Mouse (Mus musculus): ENCODE measurements at regions not wholly inside any gene's neighbourhood (a gene's known extent, or its start where the extent isn't known, plus 50 kb on each side); places are given as distances from the start of the nearest gene placed in this dataset.

DNA sequence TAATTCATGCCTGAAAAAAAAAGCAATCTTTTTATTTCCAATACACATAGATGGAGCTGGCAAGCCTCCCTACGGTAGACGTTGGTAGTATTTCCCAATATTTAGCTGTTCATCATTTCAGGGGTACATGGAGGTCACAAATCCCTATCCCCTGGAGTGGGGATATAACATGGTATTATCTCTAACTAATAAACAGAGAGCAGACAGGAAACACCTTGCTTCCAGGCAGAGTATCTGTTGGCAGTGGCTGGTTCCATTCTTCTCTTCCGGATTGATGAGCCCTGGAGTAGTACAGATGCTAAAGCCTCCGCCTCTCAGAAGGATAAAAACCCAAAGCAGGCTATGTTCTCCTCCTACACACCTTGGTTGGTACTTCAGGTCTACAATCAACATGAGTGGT, 91.9 kb upstream of the Hnrnpa3 start:
- no peaks in the 10 kb centered on the region for H3K27me3 ChIP-seq (replicated peaks)
- 85% methylated on average over 4 of the region's 4 CpGs for WGBS
- no peak overlapping the region for H3K4me2 ChIP-seq (replicated peaks)
- no peak overlapping the region for H3K4me3 ChIP-seq
- no peak overlapping the region for H3K27ac ChIP-seq
- H3K36me3 ChIP-seq, result no peaks in the 10 kb centered on the region
- H3K4me1 ChIP-seq, result no peaks in the 10 kb centered on the region
- H3K9ac ChIP-seq, result no peak overlapping the region
- no peaks in the 10 kb centered on the region for H3K9me3 ChIP-seq
- no peak for ATAC-seq (ENCODE audit: low FRiP score, low read depth)

DNA sequence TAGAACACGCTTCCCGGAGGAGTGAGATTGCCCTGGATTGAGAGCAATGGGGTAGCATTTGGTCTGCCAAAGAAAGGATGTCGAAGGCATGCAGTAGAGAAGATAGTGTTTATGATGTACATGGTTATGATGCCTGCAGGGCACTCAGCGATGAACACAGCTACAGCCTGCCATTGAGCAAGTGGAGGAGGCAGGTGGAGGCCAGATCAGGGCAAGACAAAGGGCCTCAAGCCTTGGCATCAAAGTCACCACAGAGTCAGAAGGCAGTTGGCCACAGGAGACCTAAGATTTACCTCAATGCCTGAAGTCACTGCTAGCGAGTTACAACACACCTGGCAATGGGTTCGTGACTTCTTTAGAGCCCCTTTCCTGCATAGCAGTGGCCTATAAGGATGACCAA, 89.3 kb upstream of the Hnrnpa3 start:
- ATAC-seq (ENCODE audit: low FRiP score, low read depth), result no peak
- no peaks in the 10 kb centered on the region for H3K27me3 ChIP-seq (replicated peaks)
- no peaks in the 10 kb centered on the region for H3K9me3 ChIP-seq
- no peak overlapping the region for H3K9ac ChIP-seq
- H3K36me3 ChIP-seq, result no peaks in the 10 kb centered on the region
- 85% methylated on average over 6 of the region's 6 CpGs for WGBS
- no peak overlapping the region for H3K4me2 ChIP-seq (replicated peaks)
- no peaks in the 10 kb centered on the region for H3K4me1 ChIP-seq
- no peak overlapping the region for H3K4me3 ChIP-seq
- no peak overlapping the region for H3K27ac ChIP-seq

DNA sequence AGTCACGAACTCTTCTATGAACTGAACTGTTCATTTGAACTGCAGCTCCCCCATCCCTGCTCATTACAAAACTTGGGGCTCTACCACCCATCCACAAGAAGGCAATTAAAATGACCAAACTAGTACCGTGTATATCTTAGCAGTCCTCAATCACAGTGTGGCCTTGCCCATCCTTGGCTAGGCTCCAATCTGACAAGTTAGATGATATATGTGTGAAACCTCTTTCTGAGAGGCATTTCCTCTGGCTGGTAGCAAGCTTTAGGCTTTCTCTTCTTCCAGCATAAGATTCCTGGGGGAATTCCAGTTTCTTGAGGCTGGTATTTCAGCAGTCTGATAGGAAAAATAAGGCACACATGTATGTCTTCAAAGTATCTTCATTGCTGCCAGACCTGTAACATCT, 88.8 kb upstream of the Hnrnpa3 start:
- H3K4me1 ChIP-seq, result no peaks in the 10 kb centered on the region
- H3K4me3 ChIP-seq, result no peak overlapping the region
- H3K27me3 ChIP-seq (replicated peaks), result no peaks in the 10 kb centered on the region
- no peak overlapping the region for H3K27ac ChIP-seq
- no peaks in the 10 kb centered on the region for H3K36me3 ChIP-seq
- ATAC-seq (ENCODE audit: low FRiP score, low read depth), result no peak
- H3K4me2 ChIP-seq (replicated peaks), result no peak overlapping the region
- H3K9ac ChIP-seq, result no peak overlapping the region
- H3K9me3 ChIP-seq, result no peaks in the 10 kb centered on the region
- WGBS, result 75% methylated on average over 2 of the region's 2 CpGs

DNA sequence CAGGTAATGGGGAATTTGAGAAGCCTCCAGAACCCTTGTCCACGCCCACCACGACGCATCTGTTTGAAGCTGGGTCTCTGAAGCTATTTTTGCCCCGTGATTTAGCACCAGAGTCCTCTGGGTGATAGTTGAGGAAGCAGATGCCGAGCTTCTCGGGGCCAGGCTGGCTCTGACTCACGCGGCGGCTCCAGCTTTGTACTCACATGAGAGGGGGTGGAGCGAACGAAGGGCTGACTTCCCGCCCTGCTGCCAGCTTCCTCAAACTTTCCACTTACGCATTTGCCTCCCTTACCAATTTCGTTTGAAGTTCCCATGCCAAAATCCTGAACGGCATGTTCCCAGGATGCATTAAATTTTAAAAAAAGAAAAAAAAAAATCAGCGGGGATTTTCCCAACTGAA, 74.1 kb upstream of the Hnrnpa3 start:
- ATAC-seq (ENCODE audit: low FRiP score, low read depth), result 0 out of 2 replicates have a peak, but pooled peaks have one; percentile 44
- H3K4me3 ChIP-seq, result peak overlapping the region; percentile 11; the same call in 1 of the 2 replicates
- H3K4me2 ChIP-seq (replicated peaks), result peak overlapping the region; percentile 59
- WGBS, result 2% methylated on average over 16 of the region's 16 CpGs
- no peak overlapping the region; the same call in 1 of the 2 replicates for H3K9ac ChIP-seq
- no peaks in the 10 kb centered on the region for H3K36me3 ChIP-seq
- H3K4me1 ChIP-seq, result peaks cover 7% of the 10 kb centered on the region
- no peaks in the 10 kb centered on the region for H3K27me3 ChIP-seq (replicated peaks)
- no peaks in the 10 kb centered on the region for H3K9me3 ChIP-seq
- no peak overlapping the region for H3K27ac ChIP-seq

DNA sequence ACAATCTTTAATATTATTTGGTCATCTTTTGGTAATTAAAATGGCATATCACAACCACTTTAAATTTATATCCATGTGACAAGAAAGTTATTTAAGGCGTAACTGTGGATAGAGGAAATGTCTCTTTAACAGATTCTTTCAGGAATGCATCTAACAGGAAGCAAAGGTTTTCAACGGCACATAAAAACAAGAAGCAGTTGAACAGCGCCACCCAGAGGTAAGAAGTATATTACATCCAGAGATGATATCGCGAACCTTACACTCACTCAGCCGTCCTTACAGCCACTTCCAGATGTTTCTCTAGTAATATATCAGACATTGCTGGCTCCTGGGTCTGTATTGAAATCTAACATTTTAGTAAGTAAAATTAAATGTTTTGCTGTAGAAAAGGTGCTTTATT, 70.5 kb upstream of the Hnrnpa3 start:
- H3K27me3 ChIP-seq (replicated peaks), result no peaks in the 10 kb centered on the region
- no peaks in the 10 kb centered on the region for H3K36me3 ChIP-seq
- H3K27ac ChIP-seq, result no peak overlapping the region
- 2% methylated on average over 6 of the region's 6 CpGs for WGBS
- peaks cover 7% of the 10 kb centered on the region for H3K4me1 ChIP-seq
- no peak overlapping the region for H3K4me3 ChIP-seq
- no peak for ATAC-seq (ENCODE audit: low FRiP score, low read depth)
- no peaks in the 10 kb centered on the region for H3K9me3 ChIP-seq
- H3K4me2 ChIP-seq (replicated peaks), result no peak overlapping the region
- no peak overlapping the region for H3K9ac ChIP-seq

DNA sequence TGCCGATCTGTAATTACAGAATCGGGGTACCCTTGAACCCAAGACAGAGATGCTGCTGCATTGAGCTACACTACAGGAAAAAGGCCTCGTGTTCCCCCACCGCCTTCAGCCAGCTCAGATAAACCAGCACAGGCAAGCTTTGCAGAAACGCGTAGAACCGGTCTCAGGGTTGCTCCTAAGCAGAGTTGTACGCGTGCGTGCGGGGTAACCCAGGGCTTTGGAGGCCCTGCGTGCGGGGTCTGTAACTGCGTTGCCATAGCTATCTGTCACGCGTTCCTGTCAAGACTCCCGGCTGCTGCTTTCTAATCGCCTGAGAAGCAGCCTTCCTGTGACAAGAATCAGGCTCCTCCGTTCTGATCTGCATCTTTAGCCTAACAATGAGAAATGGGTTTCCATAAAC, 69.6 kb upstream of the Hnrnpa3 start:
- H3K36me3 ChIP-seq, result no peaks in the 10 kb centered on the region

DNA sequence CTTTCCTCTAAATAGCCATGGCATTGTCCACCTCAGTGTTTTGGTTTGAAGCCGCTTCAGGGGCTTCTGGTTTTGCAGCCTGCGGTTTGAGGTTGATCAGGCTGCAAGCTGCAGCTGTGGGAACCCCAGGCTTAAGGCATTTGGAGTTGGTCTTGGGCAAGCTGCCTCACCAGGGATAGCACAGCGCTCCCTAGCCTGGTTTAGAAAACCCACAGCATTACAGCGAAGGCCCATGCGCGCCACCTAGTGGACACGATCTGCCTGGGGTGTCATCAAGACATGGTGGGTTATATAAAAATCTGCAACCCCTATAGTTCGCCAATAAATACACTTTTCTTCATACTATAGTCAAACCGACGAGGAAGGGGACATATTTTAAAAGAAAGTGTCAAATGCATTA, 68.9 kb upstream of the Hnrnpa3 start:
- no peaks in the 10 kb centered on the region for H3K36me3 ChIP-seq
- no peak overlapping the region; the same call in 1 of the 2 replicates for H3K9ac ChIP-seq
- peak; percentile 78 for ATAC-seq (ENCODE audit: low FRiP score, low read depth)
- H3K27ac ChIP-seq, result 0 out of 2 replicates have a peak overlapping the region, but pooled peaks have one; percentile 20
- no peaks in the 10 kb centered on the region for H3K9me3 ChIP-seq
- H3K27me3 ChIP-seq (replicated peaks), result no peaks in the 10 kb centered on the region
- WGBS, result 2% methylated on average over 10 of the region's 10 CpGs
- H3K4me1 ChIP-seq, result peaks cover 7% of the 10 kb centered on the region
- H3K4me2 ChIP-seq (replicated peaks), result peak overlapping the region; percentile 54
- no peak overlapping the region for H3K4me3 ChIP-seq

More for the DNA sequence above, 69.6 kb upstream of the Hnrnpa3 start:
- no peak overlapping the region for H3K27ac ChIP-seq
- H3K4me3 ChIP-seq, result no peak overlapping the region
- peak; percentile 72 for ATAC-seq (ENCODE audit: low FRiP score, low read depth)
- peaks cover 7% of the 10 kb centered on the region for H3K4me1 ChIP-seq
- 4% methylated on average over 19 of the region's 19 CpGs for WGBS
- peak overlapping the region; percentile 54 for H3K4me2 ChIP-seq (replicated peaks)
- H3K27me3 ChIP-seq (replicated peaks), result no peaks in the 10 kb centered on the region
- H3K9me3 ChIP-seq, result no peaks in the 10 kb centered on the region
- H3K9ac ChIP-seq, result peak overlapping the region; percentile 21; the same call in 1 of the 2 replicates

DNA sequence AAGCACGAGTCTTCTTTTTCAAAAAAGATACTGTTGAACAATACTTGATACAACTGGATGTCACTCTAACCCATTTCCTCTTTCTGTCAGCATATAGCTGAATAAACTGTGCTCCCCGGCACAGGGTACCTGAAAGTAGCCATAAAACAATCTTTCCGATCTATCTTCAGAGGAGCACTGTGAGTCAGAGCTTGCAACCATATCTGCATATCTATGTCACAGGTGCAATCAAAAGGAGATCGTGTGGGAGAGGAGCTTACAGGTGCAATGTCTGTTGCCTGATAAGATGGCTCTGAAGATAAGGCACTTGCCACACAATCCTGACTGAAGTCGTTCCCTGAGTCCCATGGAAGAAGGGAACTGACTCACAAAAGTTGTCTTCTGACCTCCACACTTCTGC, 58.5 kb upstream of the Hnrnpa3 start:
- Histone ChIP-seq H3K4me1 (no peaks in the 10 kb centered on the region), H3K4me3 (no peak overlapping the region), H3K27me3 (replicated peaks) (no peaks in the 10 kb centered on the region), H3K9me3 (no peaks in the 10 kb centered on the region), H3K36me3 (no peaks in the 10 kb centered on the region), H3K4me2 (replicated peaks) (no peak overlapping the region), H3K27ac (no peak overlapping the region), H3K9ac (no peak overlapping the region)
- WGBS, result 81% methylated on average over 5 of the region's 5 CpGs
- ATAC-seq (ENCODE audit: low FRiP score, low read depth), result no peak

DNA sequence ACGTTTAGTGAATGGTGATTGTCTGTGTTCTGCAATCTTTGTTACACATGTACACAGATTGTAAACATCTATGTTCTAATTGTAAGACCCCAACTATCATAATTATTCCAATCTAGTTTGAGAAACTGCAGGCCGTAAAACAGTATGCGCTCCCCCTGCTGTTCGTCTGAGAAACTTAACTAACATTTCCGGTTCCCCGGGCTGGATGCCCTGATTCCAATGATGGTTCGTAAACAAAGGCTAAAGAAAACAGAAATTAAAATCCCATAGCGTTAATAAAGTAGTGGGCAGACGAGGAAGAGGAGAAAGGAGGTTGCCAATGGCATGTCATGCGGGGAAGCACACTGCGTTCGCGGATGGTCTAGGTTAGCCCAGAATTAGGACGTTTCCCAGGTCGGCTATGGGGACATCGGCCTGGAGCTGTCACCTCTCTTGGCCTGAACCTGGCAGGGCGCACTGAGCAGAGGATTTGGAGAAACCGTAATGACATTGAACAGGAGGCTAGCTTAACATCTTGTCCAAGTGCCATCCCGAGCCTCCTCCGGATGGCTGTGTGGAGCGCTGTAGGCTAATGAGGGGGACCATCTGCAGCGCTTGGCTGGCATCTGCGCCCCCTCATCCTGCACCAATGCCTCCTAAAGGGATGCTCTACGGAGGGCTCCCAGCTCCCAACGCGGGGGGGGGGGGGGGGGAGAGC, 55.7 kb upstream of the Hnrnpa3 start:
- Histone ChIP-seq H3K27ac (no peak overlapping the region), H3K9me3 (no peaks in the 10 kb centered on the region), H3K27me3 (replicated peaks) (no peaks in the 10 kb centered on the region), H3K4me2 (replicated peaks) (peak overlapping the region; percentile 57), H3K4me1 (no peaks in the 10 kb centered on the region; the same call in 1 of the 2 replicates), H3K9ac (peak overlapping the region; percentile 10), H3K4me3 (peak overlapping the region; percentile 22; the same call in 1 of the 2 replicates), H3K36me3 (no peaks in the 10 kb centered on the region)
- WGBS, result 9% methylated on average over 26 of the region's 26 CpGs
- peak; percentile 82 for ATAC-seq (ENCODE audit: low FRiP score, low read depth)

DNA sequence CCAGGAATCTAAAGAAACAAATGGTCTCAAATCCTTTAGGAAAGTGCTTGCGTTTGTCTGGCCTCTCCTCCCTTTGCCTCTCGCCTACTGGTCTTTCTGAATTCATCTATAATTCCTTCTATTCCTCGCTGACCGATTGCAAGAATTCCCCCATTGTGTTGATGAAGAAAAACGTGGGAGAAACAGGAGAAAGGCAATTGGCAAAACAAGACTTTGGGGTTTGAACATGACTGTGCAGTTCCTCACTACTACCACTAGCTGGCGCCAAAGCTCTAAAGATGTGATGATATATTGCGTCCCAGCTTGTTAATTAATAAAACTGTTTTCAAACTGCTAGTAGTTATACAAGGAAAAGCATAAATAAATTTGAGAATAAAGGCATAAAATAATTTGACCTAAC, 53.4 kb upstream of the Hnrnpa3 start:
- 3% methylated on average over 7 of the region's 7 CpGs for WGBS
- H3K27me3 ChIP-seq (replicated peaks), result peaks cover 6% of the 10 kb centered on the region; the same call in 1 of the 2 replicates
- ATAC-seq (ENCODE audit: low FRiP score, low read depth), result no peak

DNA sequence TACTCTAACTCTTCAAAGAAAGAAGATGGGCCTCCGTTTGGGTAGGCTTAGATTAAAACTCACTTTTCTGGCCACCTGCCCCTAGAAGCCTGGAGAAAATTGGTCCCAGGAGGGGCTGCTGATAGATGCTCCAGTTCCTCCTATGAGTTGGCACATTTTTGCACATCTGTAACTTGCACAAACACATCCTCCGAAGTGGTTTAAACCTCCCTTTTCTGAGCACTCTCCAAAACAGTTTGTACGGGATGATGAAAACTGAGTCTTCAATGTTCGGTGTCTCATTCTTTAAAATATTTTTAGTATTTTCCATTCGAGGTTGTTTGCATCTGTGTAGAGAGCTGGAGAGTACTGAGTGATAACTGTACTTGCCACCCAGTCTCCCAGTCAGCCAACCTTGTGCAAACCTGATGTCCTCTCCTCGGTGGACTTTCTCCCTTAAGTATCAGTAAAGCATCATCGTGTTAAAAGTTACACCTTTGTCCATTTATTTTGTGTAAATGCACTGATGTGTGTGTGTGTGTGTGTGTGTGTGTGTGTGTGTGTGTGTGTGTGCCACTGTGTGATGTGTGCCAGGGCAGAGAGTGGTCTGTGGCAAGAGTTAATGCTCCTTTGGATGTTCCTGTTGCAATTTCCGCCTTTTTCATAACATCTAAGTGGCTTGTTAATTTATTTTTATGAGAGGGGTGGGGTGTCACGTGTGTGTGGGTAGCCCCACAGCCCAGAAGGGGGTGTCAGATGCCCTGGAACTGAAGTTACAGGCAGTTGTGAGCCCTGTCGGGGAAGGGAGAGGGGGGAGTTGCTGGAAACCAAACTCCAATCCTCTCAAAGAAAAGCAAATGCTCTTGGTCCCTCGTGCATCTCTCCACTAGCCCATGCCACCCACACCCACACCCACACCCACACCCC, 51.8 kb upstream of the Hnrnpa3 start:
- peaks cover 6% of the 10 kb centered on the region; the same call in 1 of the 2 replicates for H3K27me3 ChIP-seq (replicated peaks)
- no peak overlapping the region for H3K27ac ChIP-seq
- H3K4me3 ChIP-seq, result no peak overlapping the region
- no peak overlapping the region for H3K9ac ChIP-seq
- H3K36me3 ChIP-seq, result no peaks in the 10 kb centered on the region
- peaks cover 10% of the 10 kb centered on the region; the same call in 1 of the 2 replicates for H3K4me1 ChIP-seq
- no peak overlapping the region for H3K4me2 ChIP-seq (replicated peaks)
- no peaks in the 10 kb centered on the region for H3K9me3 ChIP-seq
- WGBS, result 69% methylated on average over 11 of the region's 11 CpGs
- no peak for ATAC-seq (ENCODE audit: low FRiP score, low read depth)

More for the DNA sequence above, 53.4 kb upstream of the Hnrnpa3 start:
- Histone ChIP-seq H3K4me3 (no peak overlapping the region), H3K36me3 (no peaks in the 10 kb centered on the region), H3K27ac (no peak overlapping the region), H3K4me2 (replicated peaks) (no peak overlapping the region), H3K9me3 (no peaks in the 10 kb centered on the region), H3K4me1 (peaks cover 8% of the 10 kb centered on the region; the same call in 1 of the 2 replicates), H3K9ac (no peak overlapping the region)

DNA sequence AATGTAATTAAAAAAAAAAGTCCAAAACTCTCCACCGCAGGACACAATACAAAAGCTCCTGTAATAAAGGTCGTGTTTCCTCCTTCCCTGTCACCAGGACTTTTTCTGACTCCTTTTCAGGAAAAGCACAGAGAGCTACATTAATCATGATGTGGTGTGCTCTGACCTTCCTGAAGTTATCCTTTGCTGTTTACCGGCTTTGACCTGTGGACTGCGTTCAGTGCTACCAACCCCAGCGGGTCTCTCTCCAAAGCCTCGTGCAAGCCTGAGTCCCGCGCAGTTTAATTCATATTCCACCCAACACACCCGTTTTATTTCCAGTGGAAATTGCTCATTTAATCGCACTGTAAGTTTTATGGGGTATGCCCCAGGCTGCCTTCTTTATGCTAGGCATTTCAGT, 51.1 kb upstream of the Hnrnpa3 start:
- Histone ChIP-seq H3K27me3 (replicated peaks) (peaks cover 6% of the 10 kb centered on the region; the same call in 1 of the 2 replicates), H3K36me3 (no peaks in the 10 kb centered on the region), H3K27ac (no peak overlapping the region), H3K4me1 (peaks cover 16% of the 10 kb centered on the region), H3K4me2 (replicated peaks) (no peak overlapping the region), H3K9me3 (no peaks in the 10 kb centered on the region), H3K4me3 (no peak overlapping the region), H3K9ac (no peak overlapping the region)
- WGBS, result 50% methylated on average over 10 of the region's 10 CpGs
- no peak for ATAC-seq (ENCODE audit: low FRiP score, low read depth)

All from neural tube, embryonic 12.5 days (tissue).